Mouse (Mus musculus) liver, embryonic 14 days (tissue): ENCODE results near the gene Olfr1118. TPM values are rescaled to one million over a fixed set of nuclear protein-coding genes. Genes with fewer than 3 reads are reported as not detected.

Experiments used
- polyA plus RNA-seq: library from polyadenylated mRNA; depleted of rRNA; stranded (reverse); fragments of >200 nt; gene quantifications from 2 replicates; pipeline ENCODE4 v1.2.3, GENCODE M21; 2012; rRNA removed

Olfr1118 gene
- polyA plus RNA-seq = not detected in 2 replicates

DNA sequence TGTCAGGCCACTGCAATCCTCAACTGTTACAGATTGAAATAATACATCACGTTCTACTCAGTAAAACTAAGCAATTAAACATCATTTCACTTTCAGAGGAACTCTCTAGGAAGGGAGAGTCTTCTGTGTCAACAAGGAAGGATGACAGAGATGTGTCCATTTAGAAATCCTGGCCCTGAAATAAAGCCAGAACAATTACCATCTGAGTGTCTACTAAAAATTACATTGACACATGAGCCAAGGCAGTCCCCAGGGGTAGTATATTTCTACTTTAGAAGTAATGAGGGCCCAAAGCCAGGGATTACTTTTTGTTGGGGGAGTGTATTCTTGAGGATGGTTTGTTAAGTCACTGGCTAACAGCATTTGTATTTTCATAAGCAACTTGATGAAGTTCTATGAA lies at the start of gene Olfr1118:
Olfr1118 (plus strand) TSS at position 301 of the 400 bp plus-strand sequence.

DNA sequence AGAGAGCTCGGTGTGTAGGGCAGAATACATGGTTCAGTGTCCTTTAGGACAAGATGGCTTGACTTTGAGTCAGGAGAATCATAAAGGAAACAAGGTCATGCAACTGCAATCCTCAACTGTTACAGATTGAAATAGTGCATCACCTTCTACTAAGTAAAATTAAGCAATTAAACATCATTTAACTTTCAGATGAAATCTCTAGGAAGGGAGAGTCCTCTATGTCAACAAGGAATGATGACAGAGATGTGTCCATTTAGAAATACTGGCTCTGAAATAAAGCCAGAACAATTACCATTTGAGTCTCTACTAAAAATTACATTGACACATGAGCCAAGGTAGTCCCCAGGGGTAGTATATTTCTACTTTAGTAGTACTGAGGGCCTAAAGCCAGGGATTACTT lies 40.1 kb upstream of the Olfr1118 start, which contains the start of gene Olfr1116:
Olfr1116 (plus strand) TSS at position 301 of the 400 bp plus-strand sequence.

DNA sequence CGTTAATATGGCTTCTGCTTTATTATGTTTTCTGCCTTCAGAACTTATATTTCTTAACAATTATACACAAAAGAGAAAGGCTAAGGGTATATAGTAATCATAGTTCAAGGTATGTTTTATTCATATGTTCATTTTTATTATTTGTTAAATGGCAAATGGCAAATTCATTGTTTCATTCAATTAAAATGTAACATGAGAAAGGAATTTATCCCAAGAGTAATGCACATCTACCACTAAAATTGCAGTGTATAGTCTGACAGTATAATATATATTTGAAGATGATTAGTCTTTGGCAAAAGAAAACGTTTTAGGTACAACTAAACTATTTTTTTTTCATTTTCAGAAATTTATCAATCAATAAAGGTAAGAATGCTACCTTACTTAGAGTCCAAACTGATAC lies 47.1 kb downstream of the Olfr1118 start, which contains the start of gene Olfr1120:
Olfr1120 (plus strand) TSS at position 301 of the 400 bp plus-strand sequence.

Other genes starting within 250 kb of the Olfr1118 start
- gene Olfr1107, start 231.8 kb upstream of the Olfr1118 start, polyA plus RNA-seq = not detected in 2 replicates
- not detected in 2 replicates for gene Olfr1109, start 211.6 kb upstream of the Olfr1118 start, polyA plus RNA-seq
- not detected in 2 replicates for gene Olfr259, start 193.0 kb upstream of the Olfr1118 start, polyA plus RNA-seq
- gene Olfr1110, start 167.3 kb upstream of the Olfr1118 start, polyA plus RNA-seq = not detected in 2 replicates
- not detected in 2 replicates for gene Olfr1111, start 155.0 kb upstream of the Olfr1118 start, polyA plus RNA-seq
- gene Olfr1112, start 119.8 kb upstream of the Olfr1118 start, polyA plus RNA-seq = not detected in 2 replicates
- not detected in 2 replicates for gene Olfr1113, start 98.6 kb upstream of the Olfr1118 start, polyA plus RNA-seq
- not detected in 2 replicates for gene Olfr1115, start 59.6 kb upstream of the Olfr1118 start, polyA plus RNA-seq
- not detected in 2 replicates for gene Olfr1116, start 40.0 kb upstream of the Olfr1118 start, polyA plus RNA-seq
- not detected in 2 replicates for gene Olfr1120, start 47.2 kb downstream of the Olfr1118 start, polyA plus RNA-seq
- gene Olfr1121, start 62.3 kb downstream of the Olfr1118 start, polyA plus RNA-seq = not detected in 2 replicates
- not detected in 2 replicates for gene Olfr1122, start 78.3 kb downstream of the Olfr1118 start, polyA plus RNA-seq
- gene Olfr1123, start 109.1 kb downstream of the Olfr1118 start, polyA plus RNA-seq = not detected in 2 replicates
- not detected in 2 replicates for gene Olfr1124, start 122.7 kb downstream of the Olfr1118 start, polyA plus RNA-seq
- gene Olfr1126, start 146.4 kb downstream of the Olfr1118 start, polyA plus RNA-seq = not detected in 2 replicates
- gene Pramel7, start 189.5 kb downstream of the Olfr1118 start, polyA plus RNA-seq = not detected in 2 replicates
- not detected in 2 replicates for gene Pramel6, start 199.0 kb downstream of the Olfr1118 start, polyA plus RNA-seq
- not detected in 2 replicates for gene Olfr153, start 224.2 kb downstream of the Olfr1118 start, polyA plus RNA-seq
- gene Olfr1128, start 238.0 kb downstream of the Olfr1118 start, polyA plus RNA-seq = not detected in 2 replicates